Mouse (Mus musculus) MEL (cell line): ENCODE measurements around the gene Spire2.

ENCODE experiments used
- BHLHE40 ChIP-seq: IDR thresholded peaks from 2 replicates; pipeline ENCODE4 v1.6.1; 2012; ENCODE audit warnings: low read depth, mild to moderate bottlenecking, inconsistent platforms, low read length, improper control_type of control experiment, borderline replicate concordance
- CTCF ChIP-seq, 3 experiments: IDR thresholded peaks in 2 of 3; conservative IDR thresholded peaks in 1 of 3; 2 replicates each; pipeline ENCODE4 v1.5.1; 2011 to 2012; ENCODE audit warnings: low read length in 3 of 3, low read depth in 2 of 3, mild to moderate bottlenecking in 2 of 3, improper control_type of control experiment in 1 of 3, inconsistent platforms in 1 of 3, mixed read lengths in 1 of 3, moderate library complexity in 1 of 3; ENCODE audit not compliant: control insufficient read depth in 1 of 3, insufficient read depth in 1 of 3, poor library complexity in 1 of 3, severe bottlenecking in 1 of 3
- EP300 ChIP-seq, 2 experiments: IDR thresholded peaks; 2 replicates each; pipeline ENCODE4 v1.6.1; 2011; ENCODE audit warnings: improper control_type of control experiment in 2 of 2, low read length in 2 of 2, low read depth in 1 of 2, mild to moderate bottlenecking in 1 of 2
- GATA1 ChIP-seq: IDR thresholded peaks from 2 replicates; pipeline ENCODE4 v1.6.1; 2011; ENCODE audit warnings: low read depth, low read length, improper control_type of control experiment
- KAT2A ChIP-seq: conservative IDR thresholded peaks from 2 replicates; pipeline ENCODE4 v1.6.1; 2012; ENCODE audit warnings: low read depth, low read length, improper control_type of control experiment, inconsistent platforms
- MEF2A ChIP-seq: IDR thresholded peaks from 2 replicates; pipeline ENCODE4 v1.6.1; 2014; ENCODE audit warnings: low read depth, mild to moderate bottlenecking, inconsistent platforms, low read length, improper control_type of control experiment; ENCODE audit not compliant: poor library complexity, insufficient replicate concordance, severe bottlenecking; ENCODE audit errors: extremely low read depth
- MYC ChIP-seq: IDR thresholded peaks from 2 replicates; pipeline ENCODE4 v1.6.1; 2011; ENCODE audit warnings: low read depth, mild to moderate bottlenecking, low read length, improper control_type of control experiment, moderate library complexity
- POLR2A ChIP-seq, 2 experiments: IDR thresholded peaks; 2 replicates each; pipeline ENCODE4 v1.6.1; 2011 to 2012; ENCODE audit warnings: low read length in 2 of 2, mild to moderate bottlenecking in 2 of 2, control low read depth in 1 of 2, improper control_type of control experiment in 1 of 2, low read depth in 1 of 2, moderate library complexity in 1 of 2; ENCODE audit not compliant: control insufficient read depth in 1 of 2, insufficient read depth in 1 of 2, poor library complexity in 1 of 2
- TCF12 ChIP-seq: IDR thresholded peaks from 2 replicates; pipeline ENCODE4 v1.6.1; 2014; ENCODE audit warnings: low read depth, mild to moderate bottlenecking, inconsistent platforms, low read length, improper control_type of control experiment, moderate library complexity

DNA sequence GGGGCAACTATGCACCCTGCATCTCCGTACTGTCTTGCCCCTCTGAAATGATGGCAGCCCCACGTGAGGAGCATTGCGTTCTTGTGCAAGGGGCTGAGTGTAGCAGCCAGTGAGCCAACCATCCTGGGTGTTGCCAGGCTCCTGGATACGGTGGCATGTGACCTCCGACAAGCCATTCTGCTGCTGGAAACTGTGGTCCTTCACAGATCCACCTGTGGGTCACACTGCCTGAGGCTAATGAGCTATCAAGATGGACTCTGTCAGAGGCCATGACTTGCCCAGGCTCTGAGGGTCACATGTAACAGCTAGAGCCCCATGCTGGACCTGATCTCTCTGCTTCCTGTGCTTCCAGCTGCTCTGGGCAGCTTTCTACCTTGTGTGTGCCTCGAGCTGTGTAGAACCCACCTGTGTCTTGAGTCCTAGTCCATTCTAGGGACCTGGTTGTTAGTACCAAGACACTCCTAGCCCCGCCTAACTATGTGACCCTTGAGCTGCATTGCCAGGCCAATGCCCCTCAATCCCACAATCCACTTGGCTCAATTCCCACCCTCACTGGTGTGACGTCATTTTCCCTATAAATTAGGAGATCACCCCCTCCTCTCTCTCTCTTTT, 84.5 kb downstream of the Spire2 start:
- TF ChIP-seq CTCF (IDR thresholded peaks at IDR 0.05 in 2 of 3, conservative IDR thresholded peaks at IDR 0.05 in 1 of 3; ENCODE audit: control insufficient read depth in 1 of 3, insufficient read depth in 1 of 3, low read depth in 2 of 3, low read length in 3 of 3, poor library complexity in 1 of 3, severe bottlenecking in 1 of 3): no peak
- no peak for TF ChIP-seq MEF2A
- TF ChIP-seq POLR2A (IDR thresholded peaks at IDR 0.05; ENCODE audit: control insufficient read depth in 1 of 2, insufficient read depth in 1 of 2, low read depth in 1 of 2, low read length in 2 of 2, poor library complexity in 1 of 2): no peak
- TF ChIP-seq GATA1: no peak
- no peak for TF ChIP-seq BHLHE40
- TF ChIP-seq EP300 (IDR thresholded peaks at IDR 0.05; ENCODE audit: low read depth in 1 of 2, low read length in 2 of 2): no peak
- no peak for TF ChIP-seq TCF12
- no peak for TF ChIP-seq KAT2A
- TF ChIP-seq MYC: no peak
